Mouse (Mus musculus) small intestine, adult 2 months (tissue): Measurements from ENCODE around the gene Gpx3. TPM values are rescaled to one million over a fixed set of nuclear protein-coding genes. Genes with fewer than 3 reads are reported as not detected.
"Not testable (repeated sequence)": the region's sequence is repeated elsewhere in the genome, so short reads cannot be mapped to it uniquely, and the experiment has no call there.

Experiments used
- H3K27ac ChIP-seq: fragments of 200-500 bp; 2 replicates; pipeline ENCODE4 v1.5.1; 2012; ENCODE audit warnings: low read depth, low read length, control low read depth, inconsistent platforms; ENCODE audit not compliant: insufficient read depth
- H3K27me3 ChIP-seq: fragments of 200-500 bp; 2 replicates; pipeline ENCODE4 v1.6.1; 2012; ENCODE audit warnings: mild to moderate bottlenecking, moderate library complexity, low read length, inconsistent platforms; ENCODE audit not compliant: control insufficient read depth, insufficient read depth
- H3K36me3 ChIP-seq: fragments of 200-500 bp; 2 replicates; pipeline ENCODE4 v1.6.1; 2012; ENCODE audit warnings: mild to moderate bottlenecking, low read length, control low read depth, inconsistent platforms; ENCODE audit not compliant: control insufficient read depth, insufficient read depth
- H3K4me1 ChIP-seq: fragments of 200-500 bp; 2 replicates; pipeline ENCODE4 v1.6.1; 2012; ENCODE audit warnings: low read length, inconsistent platforms, mixed read lengths; ENCODE audit not compliant: control insufficient read depth, insufficient read depth, insufficient read length
- H3K4me3 ChIP-seq: fragments of 200-500 bp; 2 replicates; pipeline ENCODE4 v1.5.1; 2012; ENCODE audit warnings: low read depth, mild to moderate bottlenecking, control low read depth, inconsistent platforms, low read length, moderate library complexity
- CTCF ChIP-seq: fragments of 200-500 bp; IDR thresholded peaks from 2 replicates; pipeline ENCODE4 v1.5.1; 2012; ENCODE audit warnings: low read depth, mild to moderate bottlenecking, control low read depth, inconsistent platforms, low read length, moderate library complexity, mixed read lengths; ENCODE audit not compliant: insufficient replicate concordance, insufficient read length; ENCODE audit errors: extremely low read depth
- POLR2A ChIP-seq: fragments of 200-500 bp; IDR thresholded peaks from 2 replicates; pipeline ENCODE4 v1.6.1; 2012; ENCODE audit warnings: low read depth, mild to moderate bottlenecking, control low read depth, inconsistent platforms, low read length, moderate library complexity
- WGBS: fragments of 180-500 bp; shearing (Covaris S2); methylation state at CpG from one replicate; pipeline ENCODE4 v1.1.7; 2018; 5-methylcytosine and 5-hydroxymethylcytosine counted together
- polyA plus RNA-seq: library from polyadenylated mRNA; depleted of rRNA; stranded (reverse); fragments of >200 nt; gene quantifications from 2 replicates; pipeline ENCODE4 v1.2.3, GENCODE M21; 2012; rRNA removed

Gene Gpx3
- 52.2 and 90.3 TPM in 2 replicates for polyA plus RNA-seq

DNA sequence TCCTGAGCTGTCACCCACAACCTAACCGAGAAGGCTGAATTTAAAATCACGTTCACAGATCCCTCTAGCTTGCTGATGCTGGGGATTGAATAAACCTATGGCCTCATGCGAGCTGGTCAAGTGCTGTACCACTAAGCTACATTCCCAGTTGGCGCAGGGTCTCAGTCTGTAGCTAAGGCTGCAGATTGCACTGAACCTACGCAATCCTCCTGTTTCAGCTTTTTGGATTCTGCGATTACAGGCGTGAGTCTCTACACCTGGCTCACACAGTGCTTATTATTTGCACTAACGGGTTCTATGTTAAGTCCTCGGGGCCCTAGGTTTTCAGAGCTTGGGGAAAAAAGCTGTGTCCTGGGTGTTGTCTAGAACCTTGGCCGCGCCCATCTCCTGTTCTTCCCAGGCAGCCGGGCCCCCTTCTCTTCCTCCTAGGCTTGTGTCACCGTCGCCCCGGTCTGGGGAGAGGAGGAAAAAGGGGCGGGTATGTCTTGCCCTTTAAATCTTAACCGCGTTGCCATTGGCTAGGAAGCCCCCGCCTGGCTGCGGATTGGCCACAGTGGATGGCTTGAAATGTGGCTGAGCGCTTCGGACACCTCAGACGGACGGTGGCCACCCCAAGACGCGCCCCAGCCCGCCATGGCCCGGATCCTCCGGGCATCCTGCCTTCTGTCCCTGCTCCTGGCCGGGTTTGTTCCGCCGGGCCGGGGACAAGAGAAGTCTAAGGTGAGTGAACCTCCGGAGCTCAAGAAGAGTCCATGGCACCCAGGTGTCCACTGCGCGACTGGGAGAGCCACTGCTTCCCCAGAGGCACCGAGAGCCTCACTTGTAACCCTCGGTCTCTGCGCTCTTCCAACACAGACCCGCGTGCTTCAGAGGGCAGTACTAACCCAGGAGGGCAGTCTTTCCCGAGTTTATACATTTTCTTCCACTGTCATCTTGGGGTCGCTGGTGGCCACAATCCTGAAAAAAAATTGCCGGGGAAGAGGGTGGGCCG is at the start of gene Gpx3:
Gene Gpx3, plus strand, starts transcription at position 121 of the 991 bp plus-strand sequence.
- WGBS, result 14% methylated on average over 45 of the region's 45 CpGs

GRCm38 (mm10) chr11:54858880-54859279 is 43.4 kb upstream of the Gpx3 start:
- H3K36me3 ChIP-seq, H3K27ac ChIP-seq, H3K4me1 ChIP-seq, H3K4me3 ChIP-seq, H3K27me3 ChIP-seq: not testable (repeated sequence)
- 87% methylated on average over 12 of the region's 12 CpGs for WGBS

More for the DNA sequence above, at the start of gene Gpx3:
- H3K4me3 ChIP-seq, result peak within 1 kb of the TSS; percentile 66
- peak within 1 kb of the TSS; percentile 57 for H3K27ac ChIP-seq
- peaks cover 26% of the 10 kb centered on the region; the same call in 1 of the 2 replicates for H3K4me1 ChIP-seq
- H3K36me3 ChIP-seq, result peaks cover under 1% of the 10 kb centered on the region; the same call in 1 of the 2 replicates
- no peaks in the 10 kb centered on the region for H3K27me3 ChIP-seq
- TF ChIP-seq CTCF (no peak), POLR2A (peak; percentile 49)

DNA sequence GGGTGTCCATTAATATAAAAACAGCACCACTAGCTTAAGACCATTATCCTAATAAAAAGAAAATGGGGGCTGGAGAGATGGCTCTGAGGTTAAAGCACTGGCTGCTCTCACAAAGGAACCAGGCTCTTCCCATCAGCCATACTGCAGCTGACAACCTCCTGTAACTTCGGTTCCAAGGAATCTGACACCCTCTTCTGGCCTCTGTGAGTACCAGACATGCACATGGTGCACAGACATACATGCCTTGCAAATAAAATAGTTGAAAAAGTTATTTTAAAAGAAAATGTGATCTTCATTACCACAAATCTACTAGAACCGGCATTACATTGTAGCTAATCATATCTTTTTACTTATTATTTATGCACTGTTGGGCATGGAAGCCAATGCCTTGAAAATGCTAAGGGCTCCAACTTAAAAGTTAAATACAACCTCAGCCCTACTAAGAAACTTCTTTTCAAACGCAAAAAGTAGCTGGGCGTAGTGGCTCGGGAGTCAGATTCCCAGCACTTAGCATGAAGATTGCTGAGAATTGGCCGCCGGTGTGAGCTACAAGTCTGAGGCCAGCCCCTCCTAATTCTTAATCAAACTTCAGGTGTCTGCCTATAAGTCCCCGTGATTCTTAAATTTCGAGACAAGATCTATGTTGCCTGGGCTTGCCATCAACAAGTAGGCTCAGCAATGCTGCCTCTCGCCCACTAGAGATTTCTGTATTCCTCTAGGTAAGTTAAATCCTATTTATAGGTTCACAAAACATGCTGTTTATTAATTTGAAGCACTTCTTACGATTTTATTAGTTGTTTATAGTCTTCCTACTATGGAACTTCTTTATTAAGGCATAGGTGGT is 42.7 kb upstream of the Gpx3 start:
- Histone ChIP-seq H3K27me3 (no peaks in the 10 kb centered on the region), H3K27ac (no peak overlapping the region), H3K4me1 (0 out of 2 replicates have a peak, but pooled peaks cover 1% of the 10 kb centered on the region), H3K36me3 (no peaks in the 10 kb centered on the region), H3K4me3 (peak overlapping the region; percentile 78)
- WGBS, result 13% methylated on average over 11 of the region's 11 CpGs
- TF ChIP-seq CTCF (peak; percentile 31; the same call in 1 of the 2 replicates), POLR2A (no peak)

DNA sequence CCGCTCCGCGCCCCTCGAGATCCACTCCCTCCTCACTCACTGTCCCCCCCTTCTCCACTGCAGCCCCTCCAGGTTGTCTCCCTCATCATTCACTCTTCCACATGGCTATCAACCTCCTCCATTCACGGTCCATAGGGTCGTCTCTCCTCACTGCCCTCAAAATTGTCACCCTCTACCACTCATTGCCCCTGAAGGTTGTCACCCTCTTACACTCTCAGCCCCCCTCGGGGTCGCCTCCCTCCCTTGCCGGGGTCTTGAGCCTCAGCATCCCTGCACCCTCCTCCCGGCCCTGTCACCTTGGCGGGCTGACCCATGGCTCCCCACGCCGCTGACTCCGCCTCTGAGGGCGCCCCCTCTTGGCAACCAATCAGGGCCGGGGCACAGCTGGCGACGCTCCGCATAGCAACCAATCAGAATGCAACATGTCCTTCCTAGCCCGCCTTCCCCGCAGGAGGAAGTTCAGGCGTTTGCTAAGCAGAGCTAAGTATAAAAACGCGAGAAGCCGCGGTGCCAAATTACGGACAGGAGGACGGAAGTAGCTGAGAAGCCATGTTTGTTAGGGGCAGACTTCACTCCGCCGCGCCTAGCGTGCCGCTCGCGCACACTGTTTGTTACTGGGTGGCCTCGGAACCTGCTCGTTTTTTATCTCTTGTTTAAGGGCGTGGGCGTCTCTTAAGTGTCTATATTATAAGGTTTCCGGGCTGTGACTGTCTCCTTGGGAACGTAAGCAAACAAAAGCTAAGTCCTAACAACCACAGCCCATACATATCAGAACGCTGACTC is 41.8 kb upstream of the Gpx3 start, which contains the start of gene Lyrm7:
Gene Lyrm7, minus strand, starts transcription at position 661 of the 783 bp plus-strand sequence.
- Histone ChIP-seq H3K36me3 (no peaks in the 10 kb centered on the region), H3K4me1 (0 out of 2 replicates have a peak, but pooled peaks cover 1% of the 10 kb centered on the region), H3K27me3 (no peaks in the 10 kb centered on the region), H3K4me3 (peak within 1 kb of the TSS; percentile 78), H3K27ac (peak within 1 kb of the TSS; percentile 70)
- TF ChIP-seq POLR2A (peak; percentile 66), CTCF (no peak)
- WGBS, result under 1% methylated on average over 42 of the region's 42 CpGs

- 81% methylated on average over 5 of the region's 5 CpGs for WGBS
- TF ChIP-seq POLR2A (no peak), CTCF (no peak)
- H3K27ac ChIP-seq, result peak overlapping the region; percentile 42
Observed at GRCm38 (mm10) chr11:54861471-54862420, 40.5 kb upstream of the Gpx3 start.

More at GRCm38 (mm10) chr11:54861471-54862420, 40.5 kb upstream of the Gpx3 start:
- no peaks in the 10 kb centered on the region for H3K36me3 ChIP-seq
- no peak overlapping the region for H3K4me3 ChIP-seq
- H3K4me1 ChIP-seq, result 0 out of 2 replicates have a peak, but pooled peaks cover 1% of the 10 kb centered on the region
- H3K27me3 ChIP-seq, result no peaks in the 10 kb centered on the region
